ENCODE assay signal across 21 mouse cellular contexts in genomic region chr17:48533844-48534705, GRCm38 (mm10).
A peak's percentile ranks its signal among the peaks of the same experiment; 100 is the strongest.
DNase-seq lines count a peak whose midpoint lies in the region; ATAC-seq lines count a peak whose summit lies in the region.
"Had no signal": no experiment of that assay in that cellular context is flagged by ENCODE, and none has a peak within 500 bp of the region (broad histone marks: within the 10 kb centered on the region; RNA-seq: fewer than 3 reads in every experiment).

No protein-coding gene starts in this region.

- H3K4me2 ChIP-seq in forebrain, embryonic 11.5 days (ENCODE audit: low read depth, low read length, severe bottlenecking): no peak overlapping the region
- no peak overlapping the region for H3K4me2 ChIP-seq in forebrain, embryonic 16.5 days (ENCODE audit: low read length)
- H3K4me2 ChIP-seq in midbrain, embryonic 15.5 days: no peak overlapping the region
- H3K4me2 ChIP-seq: heart, embryonic 15.5 days; kidney, embryonic 15.5 days; limb, embryonic 15.5 days; neural tube, embryonic 15.5 days had no signal

- DNase-seq in forebrain, embryonic 11.5 days (ENCODE audit: low spot score): peak; percentile 43
- DNase-seq in forebrain, embryonic 10.5 days (ENCODE audit: extremely low spot score, low spot score): no peak
- DNase-seq in 416B (ENCODE audit: low read depth): peak; percentile 29
- no peak for DNase-seq in left cerebral cortex, adult 9 months (ENCODE audit: low spot score in 2 of 2)
- DNase-seq in lung, postnatal 14 days: no peak
- DNase-seq in kidney, postnatal 25 days: no peak
- DNase-seq: cerebellum, postnatal 14 days; heart, adult 18-20 months; lung, adult 18-20 months had no signal

- H3K9me3 ChIP-seq in forebrain, embryonic 11.5 days (ENCODE audit: control insufficient read depth, low read length): no peaks in the 10 kb centered on the region
- no peaks in the 10 kb centered on the region; the same call in 1 of the 2 replicates for H3K9me3 ChIP-seq in forebrain, embryonic 10.5 days
- no peaks in the 10 kb centered on the region for H3K9me3 ChIP-seq in forebrain, embryonic 16.5 days (ENCODE audit: control insufficient read depth, low read length)
- H3K9me3 ChIP-seq in midbrain, embryonic 15.5 days: no peaks in the 10 kb centered on the region
- H3K9me3 ChIP-seq: embryonic facial prominence, embryonic 10.5 days; heart, embryonic 15.5 days; limb, embryonic 15.5 days; neural tube, embryonic 15.5 days had no signal

- H3K4me1 ChIP-seq in forebrain, embryonic 11.5 days (replicated peaks; ENCODE audit: control insufficient read depth, insufficient read depth, low read length): no peaks in the 10 kb centered on the region
- peaks cover 9% of the 10 kb centered on the region for H3K4me1 ChIP-seq in forebrain, embryonic 10.5 days
- 0 out of 2 replicates have a peak, but pooled peaks cover 6% of the 10 kb centered on the region for H3K4me1 ChIP-seq in forebrain, embryonic 16.5 days (replicated peaks; ENCODE audit: control insufficient read depth, insufficient read depth, low read length)
- peaks cover 9% of the 10 kb centered on the region; the same call in 1 of the 2 replicates for H3K4me1 ChIP-seq in midbrain, embryonic 15.5 days
- H3K4me1 ChIP-seq: heart, embryonic 15.5 days; kidney, embryonic 15.5 days; limb, embryonic 15.5 days; neural tube, embryonic 15.5 days had no signal

- H3K36me3 ChIP-seq in forebrain, embryonic 11.5 days (ENCODE audit: control insufficient read depth, insufficient read depth, low read length): no peaks in the 10 kb centered on the region
- H3K36me3 ChIP-seq in forebrain, embryonic 10.5 days (replicated peaks): no peaks in the 10 kb centered on the region
- no peaks in the 10 kb centered on the region for H3K36me3 ChIP-seq in forebrain, embryonic 16.5 days (ENCODE audit: control insufficient read depth, insufficient read depth)
- H3K36me3 ChIP-seq in midbrain, embryonic 15.5 days (replicated peaks): no peaks in the 10 kb centered on the region
- H3K36me3 ChIP-seq: embryonic facial prominence, embryonic 10.5 days; heart, embryonic 15.5 days; kidney, embryonic 15.5 days; limb, embryonic 15.5 days; neural tube, embryonic 15.5 days had no signal

- H3K9ac ChIP-seq in forebrain, embryonic 11.5 days (ENCODE audit: low read length): no peak overlapping the region
- H3K9ac ChIP-seq in forebrain, embryonic 16.5 days (replicated peaks; ENCODE audit: low read depth, low read length): 0 out of 2 replicates have a peak overlapping the region, but pooled peaks have one; percentile 9
- no peak overlapping the region for H3K9ac ChIP-seq in midbrain, embryonic 15.5 days
- H3K9ac ChIP-seq: heart, embryonic 15.5 days; kidney, embryonic 15.5 days; limb, embryonic 15.5 days; neural tube, embryonic 15.5 days had no signal

- no peak overlapping the region for H3K4me3 ChIP-seq in forebrain, embryonic 11.5 days (ENCODE audit: low read depth, low read length)
- H3K4me3 ChIP-seq in forebrain, embryonic 10.5 days: no peak overlapping the region
- no peak overlapping the region for H3K4me3 ChIP-seq in forebrain, embryonic 16.5 days (replicated peaks; ENCODE audit: low read length)
- H3K4me3 ChIP-seq in midbrain, embryonic 15.5 days: no peak overlapping the region
- H3K4me3 ChIP-seq: embryonic facial prominence, embryonic 10.5 days; erythroblast, embryonic 14.5 days; heart, embryonic 15.5 days; kidney, embryonic 15.5 days; layer of hippocampus, adult 2 months; limb, embryonic 15.5 days; neural tube, embryonic 15.5 days had no signal

- WGBS in forebrain, embryonic 11.5 days: 53% methylated on average over 12 of the region's 14 CpGs
- 52% methylated on average over 13 of the region's 14 CpGs for WGBS in forebrain, embryonic 10.5 days
- WGBS in forebrain, embryonic 16.5 days: 42% methylated on average over 13 of the region's 14 CpGs
- 37% methylated on average over 13 of the region's 14 CpGs for WGBS in midbrain, embryonic 15.5 days

- no peak overlapping the region for H3K27ac ChIP-seq in forebrain, embryonic 11.5 days (ENCODE audit: low read depth, low read length)
- H3K27ac ChIP-seq in forebrain, embryonic 10.5 days: no peak overlapping the region; the same call in 1 of the 2 replicates
- H3K27ac ChIP-seq in forebrain, embryonic 16.5 days (ENCODE audit: low read length): no peak overlapping the region
- no peak overlapping the region for H3K27ac ChIP-seq in midbrain, embryonic 15.5 days
- H3K27ac ChIP-seq: embryonic facial prominence, embryonic 10.5 days; heart, embryonic 15.5 days; hindbrain, postnatal 0 days; kidney, embryonic 15.5 days; layer of hippocampus, adult 2 months; limb, embryonic 15.5 days; macrophage; neural tube, embryonic 15.5 days had no signal

- H3K27me3 ChIP-seq in forebrain, embryonic 11.5 days (ENCODE audit: control insufficient read depth, insufficient read depth, low read length): no peaks in the 10 kb centered on the region
- H3K27me3 ChIP-seq in forebrain, embryonic 10.5 days (ENCODE audit: poor library complexity, severe bottlenecking): peaks cover 6% of the 10 kb centered on the region; the same call in 1 of the 2 replicates
- no peaks in the 10 kb centered on the region for H3K27me3 ChIP-seq in forebrain, embryonic 16.5 days (replicated peaks; ENCODE audit: control insufficient read depth, insufficient read depth, low read length)
- no peaks in the 10 kb centered on the region for H3K27me3 ChIP-seq in midbrain, embryonic 15.5 days (replicated peaks)
- H3K27me3 ChIP-seq: heart, embryonic 15.5 days; kidney, embryonic 15.5 days; limb, embryonic 15.5 days; neural tube, embryonic 15.5 days had no signal

- no peak for ATAC-seq in forebrain, embryonic 11.5 days (replicated peaks; ENCODE audit: low FRiP score)
- ATAC-seq in forebrain, embryonic 16.5 days: 0 out of 2 replicates have a peak, but pooled peaks have one; percentile 26
- peak; percentile 56 for ATAC-seq in midbrain, embryonic 15.5 days (replicated peaks)
- ATAC-seq: hindbrain, postnatal 0 days; Patski had no signal

Comparison
In these comparisons a context has a peak if more than half of its experiments do, and no peak if none do; other contexts are left out.
1. DNase-seq: peak in forebrain, embryonic 11.5 days (single experiment) and 416B (single experiment); none in forebrain, embryonic 10.5 days (single experiment), left cerebral cortex, adult 9 months (0 of 2), lung, postnatal 14 days (single experiment) and kidney, postnatal 25 days (0 of 2).